Mouse (Mus musculus): ENCODE measurements around the gene Cd300c. TPM values are rescaled to one million over a fixed set of nuclear protein-coding genes. Genes with fewer than 3 reads are reported as not detected.

Cd300c gene
- not detected for polyA plus RNA-seq (2014; fragmentation: Illumina TruSeq; extraction: RNeasy Lipid Tissue Mini Kit (QIAGEN cat#74804); ENCODE audit: low read depth, low replicate concordance)

DNA sequence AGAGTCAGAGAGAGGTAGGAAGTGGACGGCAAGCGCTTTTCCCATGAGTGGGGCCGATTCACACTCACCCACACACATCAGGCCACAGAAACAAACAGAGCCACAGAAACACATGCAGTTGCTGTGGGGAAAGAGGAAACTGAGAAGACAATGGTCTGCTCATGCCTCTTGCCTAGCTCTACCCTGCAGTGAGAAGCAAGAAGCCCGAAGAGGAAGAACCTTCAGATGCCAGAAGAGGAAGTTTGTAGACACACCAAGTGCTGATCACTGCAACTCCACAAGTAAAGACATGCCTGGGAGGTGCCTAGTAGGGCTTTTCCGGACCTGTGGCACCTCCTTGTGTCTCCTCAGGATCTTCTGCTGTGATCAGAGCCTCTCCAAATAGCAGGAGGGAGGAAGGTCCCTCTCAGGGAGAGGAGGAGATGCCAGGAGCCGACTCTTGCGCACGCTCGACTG lies at the start of gene Cd300c:
Gene Cd300c (minus strand): TSS at position 406 of the 456 bp plus-strand sequence.

GRCm38 (mm10) chr11:115016093-115016492 lies 47.1 kb upstream of the Cd300c start, which contains the start of gene Cd300ld2:
TSS of gene Cd300ld2 (minus strand) at chr11:115016193.

GRCm38 (mm10) chr11:115001474-115002040 lies 32.6 kb upstream of the Cd300c start, which contains the start of gene Cd300c2:
TSS of gene Cd300c2 (minus strand) at chr11:115001880.

GRCm38 (mm10) chr11:114989793-114990192 lies 20.8 kb upstream of the Cd300c start, which contains the start of gene Cd300ld:
TSS of gene Cd300ld (minus strand) at chr11:114989922.

GRCm38 (mm10) chr11:114934144-114934543 lies 34.8 kb downstream of the Cd300c start, which contains the start of gene Cd300lb:
TSS of gene Cd300lb (minus strand) at chr11:114934386.

Other genes starting within 250 kb of the Cd300c start
- not detected for gene Dnaic2, start 241.7 kb downstream of the Cd300c start, polyA plus RNA-seq (2014; fragmentation: Illumina TruSeq; extraction: RNeasy Lipid Tissue Mini Kit (QIAGEN cat#74804); ENCODE audit: low read depth, low replicate concordance)
- gene Kif19a, start 203.8 kb downstream of the Cd300c start, polyA plus RNA-seq (2014; fragmentation: Illumina TruSeq; extraction: RNeasy Lipid Tissue Mini Kit (QIAGEN cat#74804); ENCODE audit: low read depth, low replicate concordance), result not detected
- not detected for gene Btbd17, start 173.2 kb downstream of the Cd300c start, polyA plus RNA-seq (2014; fragmentation: Illumina TruSeq; extraction: RNeasy Lipid Tissue Mini Kit (QIAGEN cat#74804); ENCODE audit: low read depth, low replicate concordance)
- gene Gpr142, start 170.2 kb downstream of the Cd300c start, polyA plus RNA-seq (2014; fragmentation: Illumina TruSeq; extraction: RNeasy Lipid Tissue Mini Kit (QIAGEN cat#74804); ENCODE audit: low read depth, low replicate concordance), result not detected
- 0.22 TPM for gene Gprc5c, start 118.0 kb downstream of the Cd300c start, polyA plus RNA-seq (2014; fragmentation: Illumina TruSeq; extraction: RNeasy Lipid Tissue Mini Kit (QIAGEN cat#74804); ENCODE audit: low read depth, low replicate concordance)
- 0.76 TPM for gene Cd300a, start 79.1 kb downstream of the Cd300c start, polyA plus RNA-seq (2014; fragmentation: Illumina TruSeq; extraction: RNeasy Lipid Tissue Mini Kit (QIAGEN cat#74804); ENCODE audit: low read depth, low replicate concordance)
- gene Cd300lb, start 34.8 kb downstream of the Cd300c start, polyA plus RNA-seq (2014; fragmentation: Illumina TruSeq; extraction: RNeasy Lipid Tissue Mini Kit (QIAGEN cat#74804); ENCODE audit: low read depth, low replicate concordance), result 0.73 TPM
- 2.2 TPM for gene Cd300ld, start 20.8 kb upstream of the Cd300c start, polyA plus RNA-seq (2014; fragmentation: Illumina TruSeq; extraction: RNeasy Lipid Tissue Mini Kit (QIAGEN cat#74804); ENCODE audit: low read depth, low replicate concordance)
- gene Cd300c2, start 32.7 kb upstream of the Cd300c start, polyA plus RNA-seq (2014; fragmentation: Illumina TruSeq; extraction: RNeasy Lipid Tissue Mini Kit (QIAGEN cat#74804); ENCODE audit: low read depth, low replicate concordance), result 0.82 TPM
- not detected for gene Cd300ld2, start 47.0 kb upstream of the Cd300c start, polyA plus RNA-seq (2014; fragmentation: Illumina TruSeq; extraction: RNeasy Lipid Tissue Mini Kit (QIAGEN cat#74804); ENCODE audit: low read depth, low replicate concordance)
- not detected for gene Cd300ld4, start 57.9 kb upstream of the Cd300c start, polyA plus RNA-seq (2014; fragmentation: Illumina TruSeq; extraction: RNeasy Lipid Tissue Mini Kit (QIAGEN cat#74804); ENCODE audit: low read depth, low replicate concordance)
- gene Cd300ld5, start 68.6 kb upstream of the Cd300c start, polyA plus RNA-seq (2014; fragmentation: Illumina TruSeq; extraction: RNeasy Lipid Tissue Mini Kit (QIAGEN cat#74804); ENCODE audit: low read depth, low replicate concordance), result 1.5 TPM
- gene Cd300ld3, start 79.3 kb upstream of the Cd300c start, polyA plus RNA-seq (2014; fragmentation: Illumina TruSeq; extraction: RNeasy Lipid Tissue Mini Kit (QIAGEN cat#74804); ENCODE audit: low read depth, low replicate concordance), result 1.5 TPM
- gene Cd300e, start 93.0 kb upstream of the Cd300c start, polyA plus RNA-seq (2014; fragmentation: Illumina TruSeq; extraction: RNeasy Lipid Tissue Mini Kit (QIAGEN cat#74804); ENCODE audit: low read depth, low replicate concordance), result 2.1 TPM
- gene Rab37, start 122.3 kb upstream of the Cd300c start, polyA plus RNA-seq (2014; fragmentation: Illumina TruSeq; extraction: RNeasy Lipid Tissue Mini Kit (QIAGEN cat#74804); ENCODE audit: low read depth, low replicate concordance), result 2.7 TPM
- 1.5 TPM for gene Cd300lf, start 164.8 kb upstream of the Cd300c start, polyA plus RNA-seq (2014; fragmentation: Illumina TruSeq; extraction: RNeasy Lipid Tissue Mini Kit (QIAGEN cat#74804); ENCODE audit: low read depth, low replicate concordance)
- 29.7 TPM for gene Slc9a3r1, start 194.2 kb upstream of the Cd300c start, polyA plus RNA-seq (2014; fragmentation: Illumina TruSeq; extraction: RNeasy Lipid Tissue Mini Kit (QIAGEN cat#74804); ENCODE audit: low read depth, low replicate concordance)
- 0.50 TPM for gene Tmem104, start 218.3 kb upstream of the Cd300c start, polyA plus RNA-seq (2014; fragmentation: Illumina TruSeq; extraction: RNeasy Lipid Tissue Mini Kit (QIAGEN cat#74804); ENCODE audit: low read depth, low replicate concordance)
- 1.3 TPM for gene Nat9, start 218.7 kb upstream of the Cd300c start, polyA plus RNA-seq (2014; fragmentation: Illumina TruSeq; extraction: RNeasy Lipid Tissue Mini Kit (QIAGEN cat#74804); ENCODE audit: low read depth, low replicate concordance)